Mouse (Mus musculus): Measurements from ENCODE around the gene Sema4a.
"Not testable (repeated sequence)": the region's sequence is repeated elsewhere in the genome, so short reads cannot be mapped to it uniquely, and the experiment has no call there.

Gene Sema4a

DNA sequence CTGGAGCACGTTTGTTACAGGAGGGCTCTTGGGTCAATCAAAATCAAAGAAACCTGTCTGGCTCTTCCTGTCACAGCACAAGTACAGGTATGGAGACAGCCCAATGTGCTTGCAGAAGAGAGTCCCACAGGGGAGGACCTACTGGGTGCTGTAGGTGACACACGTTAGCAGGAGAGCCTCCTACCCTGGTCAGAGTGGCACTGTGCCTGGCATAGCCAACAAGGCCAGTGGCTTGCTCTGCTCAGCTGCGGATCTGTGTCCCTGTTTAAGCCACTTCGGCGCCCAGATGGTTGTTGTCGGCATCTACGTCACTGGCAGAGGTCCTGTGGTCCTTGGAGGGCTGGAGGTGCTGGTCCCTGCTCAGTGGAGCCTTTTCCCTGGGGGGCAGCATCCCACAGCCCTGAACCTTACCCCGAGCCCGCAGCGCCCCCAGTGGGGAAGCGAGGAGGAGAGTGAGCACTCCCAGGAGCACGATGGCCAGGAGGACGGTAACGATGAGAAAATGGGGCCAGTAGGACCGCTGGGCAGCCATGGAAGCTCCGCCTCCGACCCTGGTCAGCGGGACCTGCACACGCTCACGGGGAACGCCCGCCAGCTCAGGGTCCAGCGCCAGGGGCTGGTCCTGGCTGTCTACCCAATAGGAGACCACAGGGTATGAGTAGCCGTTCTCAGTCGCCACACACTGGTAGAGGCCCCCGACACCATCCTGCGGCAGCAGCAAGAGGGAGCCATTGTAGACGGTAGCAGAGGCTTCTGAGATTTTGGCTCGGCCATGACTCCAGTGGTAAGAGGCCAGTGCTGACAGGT is 24.4 kb downstream of the Sema4a start:
- in situ Hi-C loops (cut with MboI; ENCODE audit: low sequenced_read_pairs): no loop called here

GRCm38 (mm10) chr3:88435515-88435914 is 25.5 kb downstream of the Sema4a start:
- in situ Hi-C loops (cut with MboI; ENCODE audit: low sequenced_read_pairs): no loop called here

GRCm38 (mm10) chr3:88428639-88429038 is 32.3 kb downstream of the Sema4a start:
- in situ Hi-C loops (cut with MboI; ENCODE audit: low sequenced_read_pairs): not testable (repeated sequence)

DNA sequence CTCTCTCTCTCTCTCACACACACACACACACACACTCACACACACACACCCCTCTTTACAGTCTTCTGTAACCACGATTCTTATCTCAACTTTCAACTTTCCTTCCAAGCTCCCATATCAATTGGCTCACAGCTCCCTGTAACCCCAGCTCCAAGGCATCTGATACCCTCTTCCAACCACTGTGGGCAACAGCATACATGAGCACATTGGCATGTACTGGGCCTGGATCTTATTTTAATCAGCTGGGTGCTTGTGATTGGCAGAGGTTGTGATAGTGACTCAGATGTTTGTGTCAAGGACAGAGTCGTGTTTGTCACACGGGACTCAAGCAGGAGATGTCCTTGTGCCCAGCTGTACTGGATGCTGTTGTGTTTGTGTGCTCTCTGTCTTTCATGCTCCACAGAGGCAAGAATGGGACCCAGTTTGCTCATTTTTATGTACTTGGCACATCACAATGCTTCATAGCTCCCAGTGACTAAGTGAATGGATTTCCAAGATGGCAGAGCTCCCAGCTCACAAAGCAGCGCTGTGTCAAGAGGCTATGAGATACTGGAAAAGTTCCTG is 33.6 kb downstream of the Sema4a start:
- in situ Hi-C loops (cut with MboI; ENCODE audit: low sequenced_read_pairs): no loop called here

DNA sequence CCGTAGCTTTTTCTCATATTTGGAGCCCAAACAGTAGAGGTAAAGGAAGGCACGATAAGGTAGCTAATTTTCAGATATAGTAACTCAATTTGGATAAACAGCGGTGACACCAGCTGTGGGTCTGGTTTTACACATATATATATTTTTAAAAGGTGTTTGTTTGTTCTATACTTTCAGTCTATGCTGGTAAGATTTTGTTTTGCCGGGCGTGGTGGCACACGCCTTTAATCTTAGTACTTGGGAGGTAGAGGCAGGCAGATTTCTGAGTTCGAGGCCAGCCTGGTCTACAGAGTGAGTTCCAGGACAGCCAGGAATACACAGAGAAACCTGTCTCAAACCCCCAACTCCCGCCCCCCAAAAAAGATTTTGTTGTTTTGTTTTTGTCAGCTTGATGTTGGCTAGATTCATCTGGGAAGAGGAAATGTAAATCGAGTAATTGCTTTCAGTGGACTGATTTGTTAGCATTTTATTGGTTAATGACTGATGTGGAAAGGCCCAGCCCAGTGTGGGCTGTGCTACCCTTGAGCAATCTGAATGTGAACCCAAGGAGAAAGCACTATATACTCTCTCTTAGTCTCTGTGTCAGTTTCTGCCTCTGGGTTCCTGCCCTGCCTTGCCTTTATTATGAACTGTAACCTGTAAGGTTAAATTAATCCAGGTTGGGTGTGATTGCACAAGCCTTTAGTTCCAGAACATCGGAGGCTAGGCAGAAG is 35.1 kb downstream of the Sema4a start:
- in situ Hi-C loops (cut with MboI; ENCODE audit: low sequenced_read_pairs): no loop called here

DNA sequence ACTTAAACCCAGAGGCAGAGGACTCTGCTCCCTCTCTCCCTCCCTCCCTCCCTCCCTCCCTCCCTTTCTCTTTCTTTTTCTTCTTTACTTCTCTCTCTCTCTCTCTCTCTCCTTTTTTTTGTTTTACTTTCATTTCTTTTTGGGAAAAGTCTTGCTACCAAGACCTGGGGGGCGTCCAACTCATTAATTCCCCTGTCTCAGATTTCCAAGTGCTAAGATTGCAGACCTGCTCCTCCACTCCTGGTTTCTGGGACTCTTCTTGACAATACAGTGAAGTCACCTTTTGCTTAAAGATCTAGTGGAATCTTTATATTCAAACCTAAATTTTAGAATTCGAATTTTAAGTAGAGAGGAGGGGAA is 35.7 kb downstream of the Sema4a start:
- in situ Hi-C loops (cut with MboI; ENCODE audit: low sequenced_read_pairs): no loop called here

DNA sequence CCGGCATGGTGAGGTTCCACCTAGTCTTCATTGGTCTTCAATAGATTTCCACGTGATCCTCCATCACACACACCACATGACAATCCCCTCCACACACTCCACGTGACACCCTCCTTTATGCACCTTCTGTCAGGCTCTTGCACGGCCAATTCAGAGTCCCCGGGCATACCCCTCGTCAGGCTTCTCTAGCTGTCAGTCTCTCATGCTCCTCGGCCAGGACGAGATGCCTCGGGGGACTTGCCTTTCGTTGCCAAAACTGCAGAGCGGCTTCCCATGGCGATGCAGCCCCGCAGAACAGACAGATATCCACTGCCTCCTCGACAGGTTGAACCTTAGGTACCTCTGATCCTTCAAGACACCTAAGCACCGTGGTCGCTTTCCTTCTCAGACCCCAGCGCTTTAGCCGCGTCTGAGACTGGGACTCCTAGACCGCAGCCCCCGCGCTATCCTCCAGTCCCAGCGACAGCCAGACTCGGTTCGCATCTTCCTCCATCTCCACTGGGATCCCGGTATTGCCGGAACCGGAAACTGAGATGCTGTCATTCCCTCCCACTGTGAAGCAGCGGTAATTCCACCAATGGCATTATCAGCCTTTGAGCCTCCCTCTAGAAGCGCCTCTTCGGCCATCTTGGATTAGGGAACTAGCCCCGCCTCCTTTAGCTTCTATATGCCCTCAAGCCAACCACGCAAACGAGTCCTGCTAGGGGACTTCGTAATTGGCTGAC is 36.2 kb downstream of the Sema4a start, which contains the start of gene Slc25a44:
Gene Slc25a44 (minus strand): TSS at position 535 of the 725 bp plus-strand sequence.
- in situ Hi-C loops (cut with MboI; ENCODE audit: low sequenced_read_pairs): no loop called here

- in situ Hi-C loops (cut with MboI; ENCODE audit: low sequenced_read_pairs): no loop called here
Measured at GRCm38 (mm10) chr3:88422020-88422720, 38.8 kb downstream of the Sema4a start.

- in situ Hi-C loops (cut with MboI; ENCODE audit: low sequenced_read_pairs): no loop called here
Measured at GRCm38 (mm10) chr3:88420771-88421170, 40.2 kb downstream of the Sema4a start.

DNA sequence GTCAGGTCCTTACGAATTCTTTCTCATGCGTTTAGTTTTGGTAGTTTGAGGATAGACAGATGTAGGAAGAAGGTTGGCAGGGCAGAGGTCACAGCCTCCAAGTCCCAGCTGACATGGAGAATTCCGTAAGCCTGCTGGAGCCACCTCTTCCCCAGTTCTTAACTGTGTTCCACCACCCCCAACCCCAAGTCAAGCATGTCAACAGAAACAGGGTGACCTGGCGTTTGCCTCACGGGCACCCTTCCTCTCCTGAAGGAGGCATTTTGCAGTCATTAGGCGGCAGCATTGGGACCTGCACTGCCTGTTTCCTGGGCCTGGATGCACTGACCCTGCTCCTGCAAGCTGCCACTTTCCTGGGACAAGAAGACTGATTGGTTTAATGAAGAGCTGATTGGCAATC is 43.0 kb downstream of the Sema4a start:
- in situ Hi-C loops (cut with MboI; ENCODE audit: low sequenced_read_pairs): no loop called here

DNA sequence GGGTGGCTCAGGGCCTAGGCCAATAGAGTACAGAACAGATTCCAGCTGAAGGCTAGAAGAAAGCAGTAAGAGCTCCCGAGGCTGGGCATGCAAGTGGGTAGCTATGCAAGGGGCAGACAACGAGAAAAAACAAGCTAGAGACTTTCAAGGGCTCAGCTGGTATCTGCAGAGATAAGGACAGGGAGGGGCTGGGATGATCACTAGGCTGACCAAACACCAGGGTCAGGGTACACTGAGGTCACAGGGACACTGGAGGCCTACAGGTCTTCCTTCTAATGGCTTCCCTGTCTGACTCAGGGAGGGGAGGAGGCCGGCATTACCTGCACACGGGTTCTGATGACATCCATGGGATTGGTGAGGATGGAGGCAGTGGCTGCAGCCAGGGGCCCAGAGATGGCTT is 45.3 kb downstream of the Sema4a start:
- in situ Hi-C loops (cut with MboI; ENCODE audit: low sequenced_read_pairs): no loop called here

DNA sequence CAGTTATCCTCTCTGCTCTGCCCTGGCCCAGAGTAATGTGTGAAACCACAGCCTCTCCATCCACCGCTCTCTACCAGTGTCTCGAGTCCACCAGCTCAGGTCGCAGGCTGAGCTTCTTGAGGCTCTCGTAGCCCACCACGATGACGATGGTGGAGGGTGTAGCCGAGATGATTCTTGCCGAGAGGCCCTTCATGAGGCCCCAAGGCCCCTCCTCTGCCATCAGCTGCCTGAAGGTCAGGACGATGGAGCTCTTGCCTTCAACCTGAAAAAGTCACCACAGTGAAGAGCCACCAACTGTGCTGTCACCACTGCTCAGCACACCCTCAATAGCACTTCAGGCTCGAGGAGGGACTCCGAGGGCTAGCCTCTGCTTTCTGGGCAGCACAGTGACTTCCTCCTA is 48.3 kb downstream of the Sema4a start:
- in situ Hi-C loops (cut with MboI; ENCODE audit: low sequenced_read_pairs): no loop called here

GRCm38 (mm10) chr3:88411681-88412080 is 49.3 kb downstream of the Sema4a start:
- in situ Hi-C loops (cut with MboI; ENCODE audit: low sequenced_read_pairs): no loop called here

DNA sequence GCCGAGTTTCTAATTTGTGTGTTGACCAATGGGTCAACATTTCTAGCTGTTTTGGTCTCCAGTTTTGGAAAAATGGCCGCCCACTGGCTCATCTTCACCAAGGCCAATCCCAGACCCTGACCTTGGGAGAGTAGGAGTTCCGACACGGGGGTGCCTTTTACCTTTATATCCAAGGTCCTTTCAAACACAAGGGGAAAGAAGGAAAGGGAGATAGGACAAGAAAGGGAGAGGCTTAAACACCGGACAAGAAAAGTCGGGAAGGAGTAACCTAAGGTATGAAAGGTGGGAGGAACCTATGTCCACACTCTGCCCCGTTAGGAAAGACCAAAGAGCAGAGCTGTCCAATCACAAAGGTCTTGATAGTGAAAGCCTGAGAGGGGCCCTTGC is 50.3 kb downstream of the Sema4a start:
- in situ Hi-C loops (cut with MboI; ENCODE audit: low sequenced_read_pairs): no loop called here

DNA sequence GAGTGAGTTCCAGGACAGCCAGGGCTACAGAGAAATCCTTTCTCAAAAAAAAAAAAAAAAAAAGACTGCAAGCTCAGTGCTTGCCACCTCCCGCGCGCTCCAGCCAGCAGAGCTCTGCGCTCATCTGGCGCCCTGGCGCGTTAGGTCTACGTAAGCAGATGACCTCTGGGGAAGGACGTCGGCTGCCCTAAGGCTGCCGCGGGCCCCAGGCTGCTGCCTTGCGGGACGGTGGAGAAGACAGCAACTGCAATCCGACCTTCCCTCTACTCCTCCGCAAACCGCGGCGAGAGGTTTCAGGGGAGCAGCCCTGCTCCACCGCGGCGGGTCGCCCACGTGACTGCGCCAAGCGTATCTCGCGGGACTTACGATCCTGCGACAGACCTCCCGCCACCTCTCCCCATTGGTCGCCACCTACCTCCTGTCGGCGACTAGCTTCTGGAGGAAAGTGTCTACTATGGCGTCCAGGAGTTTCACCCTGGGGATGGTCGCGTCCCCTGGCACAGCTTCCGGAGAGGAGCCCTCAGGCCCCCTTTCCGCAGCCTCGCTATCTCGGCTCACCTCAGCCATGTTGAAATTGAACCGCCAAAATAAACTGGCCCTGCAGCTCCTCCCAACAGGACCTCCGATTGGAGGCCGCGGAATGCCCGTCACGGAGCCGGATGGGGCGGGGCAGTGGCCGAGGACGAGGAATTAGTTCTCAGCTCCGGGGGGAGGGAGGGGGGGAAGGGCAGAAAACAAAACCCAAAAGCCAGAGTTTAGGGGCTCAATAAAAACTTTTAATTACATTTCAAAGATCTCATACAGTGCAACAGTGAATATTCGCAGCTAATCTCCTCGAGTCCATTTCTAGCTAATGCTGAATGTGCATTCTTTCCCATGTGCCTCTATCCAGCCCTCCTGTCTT is 51.0 kb downstream of the Sema4a start, which contains the start of gene Pmf1:
Gene Pmf1 (minus strand): TSS at position 591 of the 904 bp plus-strand sequence.
- in situ Hi-C loops (cut with MboI; ENCODE audit: low sequenced_read_pairs): loop anchor here (5.0 kb wide), 1 partner anchor 62 kb away; no protein-coding TSS in a partner anchor

- in situ Hi-C loops (cut with MboI; ENCODE audit: low sequenced_read_pairs): loop anchor here (5.0 kb wide), 1 partner anchor 63 kb away; no protein-coding TSS in a partner anchor
Measured at GRCm38 (mm10) chr3:88408953-88409352, 52.0 kb downstream of the Sema4a start.

GRCm38 (mm10) chr3:88407529-88407928 is 53.5 kb downstream of the Sema4a start:
- in situ Hi-C loops (cut with MboI; ENCODE audit: low sequenced_read_pairs): loop anchor here (5.0 kb wide), 1 partner anchor 65 kb away; no protein-coding TSS in a partner anchor

DNA sequence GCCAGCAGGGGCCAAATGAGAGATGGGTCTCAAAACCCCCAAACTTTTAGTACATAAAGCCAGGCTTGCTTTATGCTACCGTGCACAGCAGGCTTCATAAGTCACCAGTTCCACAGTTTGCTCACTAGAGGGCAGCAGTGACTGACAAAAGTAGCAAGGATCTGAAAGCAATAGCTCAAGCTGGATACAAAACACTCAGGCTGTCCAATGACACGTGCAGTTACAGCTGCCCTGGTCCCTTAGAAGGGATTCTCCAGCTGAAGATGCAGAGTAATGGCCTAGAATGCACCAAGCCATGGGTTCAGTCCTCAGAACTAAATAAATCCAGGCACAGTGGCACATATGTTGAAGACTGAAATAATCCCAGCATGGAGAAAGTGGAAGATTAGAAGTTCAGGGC is 53.9 kb downstream of the Sema4a start:
- in situ Hi-C loops (cut with MboI; ENCODE audit: low sequenced_read_pairs): loop anchor here (5.0 kb wide), 1 partner anchor 65 kb away; no protein-coding TSS in a partner anchor

DNA sequence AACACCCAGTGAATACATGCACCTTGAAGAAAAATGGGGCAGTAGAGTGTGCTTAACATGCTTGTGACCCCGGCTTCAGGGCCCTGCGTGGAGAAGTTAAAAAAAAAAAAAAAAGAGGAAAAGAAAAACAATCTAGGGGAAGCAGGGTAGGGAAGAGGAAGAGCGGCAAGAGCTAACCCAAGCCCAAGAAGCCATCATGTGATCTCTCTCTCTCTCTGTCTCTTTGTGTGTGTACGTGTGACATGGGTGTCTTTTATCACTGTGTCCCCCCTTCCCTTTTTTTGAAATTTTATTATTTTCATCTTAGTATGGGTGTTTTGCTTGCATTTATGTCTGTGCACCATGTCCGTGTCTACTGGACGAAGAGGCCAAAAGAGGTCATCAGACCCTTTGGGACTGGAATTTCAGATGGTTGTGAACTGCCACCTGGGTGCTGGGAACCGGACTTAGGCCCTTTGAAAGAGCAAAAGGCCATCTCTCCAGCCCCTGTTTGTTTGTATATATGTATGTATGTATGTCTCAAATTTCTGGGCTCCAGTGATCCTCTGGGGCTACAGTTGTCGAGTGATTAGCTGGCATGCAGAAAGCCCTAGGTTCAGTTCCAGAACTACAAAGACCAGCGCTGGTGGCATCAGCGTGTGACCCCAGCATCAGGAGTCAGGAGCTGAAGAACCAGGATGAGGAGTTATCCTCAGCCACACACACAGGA is 57.3 kb downstream of the Sema4a start:
- in situ Hi-C loops (cut with MboI; ENCODE audit: low sequenced_read_pairs): no loop called here
